Mouse (Mus musculus) E14TG2a.4 (cell line): ENCODE measurements around the gene Med13l.

ENCODE experiments used
- H3K27me3 ChIP-seq: 2 replicates; pipeline ENCODE4 v1.6.1; 2014; ENCODE audit warnings: low read length, control low read depth; ENCODE audit not compliant: insufficient read depth
- H3K36me3 ChIP-seq: 2 replicates; pipeline ENCODE4 v1.6.1; 2014; ENCODE audit warnings: low read length, control low read depth; ENCODE audit not compliant: insufficient read depth
- H3K4me1 ChIP-seq: replicated peaks from 2 replicates; pipeline ENCODE4 v1.6.1; 2014; ENCODE audit warnings: low read depth, low read length, control low read depth
- H3K4me3 ChIP-seq: replicated peaks from 2 replicates; pipeline ENCODE4 v1.5.1; 2014; ENCODE audit warnings: mild to moderate bottlenecking, low read length
- H3K9me3 ChIP-seq: 2 replicates; pipeline ENCODE4 v1.6.1; 2014; ENCODE audit warnings: low read length, control low read depth
- CTCF ChIP-seq: conservative IDR thresholded peaks from 2 replicates; pipeline ENCODE4 v1.5.1; 2014; ENCODE audit warnings: low read length
- NANOG ChIP-seq: IDR thresholded peaks from 2 replicates; pipeline ENCODE4 v1.6.1; 2014; ENCODE audit warnings: borderline replicate concordance, low read length, mixed read lengths
- POU5F1 ChIP-seq: IDR thresholded peaks from 2 replicates; pipeline ENCODE4 v1.6.1; 2014; ENCODE audit warnings: low read length, borderline replicate concordance

Med13l gene

GRCm38 (mm10) chr5:118633106-118633505 lies 72.6 kb downstream of the Med13l start:
- no peaks in the 10 kb centered on the region for H3K9me3 ChIP-seq
- H3K4me1 ChIP-seq: peaks cover 41% of the 10 kb centered on the region
- TF ChIP-seq POU5F1 (no peak), NANOG (no peak), CTCF (no peak)
- no peaks in the 10 kb centered on the region for H3K27me3 ChIP-seq
- H3K4me3 ChIP-seq: no peak overlapping the region
- H3K36me3 ChIP-seq: peaks cover 36% of the 10 kb centered on the region

- H3K27me3 ChIP-seq: no peaks in the 10 kb centered on the region
- no peaks in the 10 kb centered on the region for H3K9me3 ChIP-seq
- no peak for TF ChIP-seq POU5F1
- no peak for TF ChIP-seq CTCF
- no peak for TF ChIP-seq NANOG
- H3K4me3 ChIP-seq: no peak overlapping the region
- peaks cover 44% of the 10 kb centered on the region for H3K4me1 ChIP-seq
- peaks cover 36% of the 10 kb centered on the region for H3K36me3 ChIP-seq
These were observed 75.2 kb downstream of the Med13l start for GRCm38 (mm10) chr5:118635476-118636187.

GRCm38 (mm10) chr5:118636399-118637369 lies 76.2 kb downstream of the Med13l start:
- TF ChIP-seq CTCF: no peak
- H3K4me1 ChIP-seq: peaks cover 54% of the 10 kb centered on the region
- no peaks in the 10 kb centered on the region for H3K27me3 ChIP-seq
- peaks cover 29% of the 10 kb centered on the region for H3K36me3 ChIP-seq
- H3K4me3 ChIP-seq: no peak overlapping the region
- no peaks in the 10 kb centered on the region for H3K9me3 ChIP-seq

- H3K9me3 ChIP-seq: no peaks in the 10 kb centered on the region
- H3K27me3 ChIP-seq: no peaks in the 10 kb centered on the region
- H3K4me1 ChIP-seq: peaks cover 53% of the 10 kb centered on the region
- no peak overlapping the region for H3K4me3 ChIP-seq
- H3K36me3 ChIP-seq: peaks cover 20% of the 10 kb centered on the region
- no peak for TF ChIP-seq NANOG
- TF ChIP-seq CTCF: no peak
- TF ChIP-seq POU5F1: no peak
These were observed 77.5 kb downstream of the Med13l start for GRCm38 (mm10) chr5:118637931-118638330.

GRCm38 (mm10) chr5:118638534-118639109 lies 78.1 kb downstream of the Med13l start:
- no peak overlapping the region for H3K4me3 ChIP-seq
- peaks cover 60% of the 10 kb centered on the region for H3K4me1 ChIP-seq

GRCm38 (mm10) chr5:118639117-118639707 lies 78.7 kb downstream of the Med13l start:
- Histone ChIP-seq H3K4me1 (peaks cover 66% of the 10 kb centered on the region), H3K4me3 (no peak overlapping the region), H3K27me3 (no peaks in the 10 kb centered on the region), H3K36me3 (peaks cover 13% of the 10 kb centered on the region), H3K9me3 (no peaks in the 10 kb centered on the region)
- TF ChIP-seq POU5F1 (no peak), CTCF (no peak), NANOG (no peak)

More at GRCm38 (mm10) chr5:118638534-118639109, 78.1 kb downstream of the Med13l start:
- Histone ChIP-seq H3K9me3 (no peaks in the 10 kb centered on the region), H3K27me3 (no peaks in the 10 kb centered on the region), H3K36me3 (peaks cover 18% of the 10 kb centered on the region)
- TF ChIP-seq NANOG: no peak
- no peak for TF ChIP-seq POU5F1
- no peak for TF ChIP-seq CTCF

- TF ChIP-seq POU5F1: no peak
- no peak for TF ChIP-seq NANOG
- TF ChIP-seq CTCF: no peak
- Histone ChIP-seq H3K36me3 (no peaks in the 10 kb centered on the region), H3K9me3 (no peaks in the 10 kb centered on the region), H3K27me3 (no peaks in the 10 kb centered on the region), H3K4me1 (peaks cover 76% of the 10 kb centered on the region), H3K4me3 (no peak overlapping the region)
These were observed 83.6 kb downstream of the Med13l start for GRCm38 (mm10) chr5:118644041-118644440.

GRCm38 (mm10) chr5:118644511-118644910 lies 84.0 kb downstream of the Med13l start:
- H3K4me3 ChIP-seq: no peak overlapping the region
- H3K27me3 ChIP-seq: no peaks in the 10 kb centered on the region
- TF ChIP-seq POU5F1 (no peak), NANOG (no peak), CTCF (no peak)
- 0 out of 2 replicates have a peak, but pooled peaks cover under 1% of the 10 kb centered on the region for H3K36me3 ChIP-seq
- H3K4me1 ChIP-seq: peaks cover 77% of the 10 kb centered on the region
- H3K9me3 ChIP-seq: no peaks in the 10 kb centered on the region
